ENCODE assay signal across 9 mouse cellular contexts in genomic region chr9:89736932-89737705, GRCm38 (mm10). TPM values are rescaled to one million over a fixed set of nuclear protein-coding genes. Genes with fewer than 3 reads are reported as not detected.
DNase-seq lines count a peak whose midpoint lies in the region; ATAC-seq and TF ChIP-seq lines count a peak whose summit lies in the region.
"Had no signal": no experiment of that assay in that cellular context is flagged by ENCODE, and none has a peak within 500 bp of the region (broad histone marks: within the 10 kb centered on the region; RNA-seq: fewer than 3 reads in every experiment).

No protein-coding gene starts in this region.

- no peak for TF ChIP-seq CTCF in cortical plate, adult 2 months (IDR thresholded peaks at IDR 0.05; ENCODE audit: extremely low read depth, insufficient read depth, low read length)

- peaks cover 22% of the 10 kb centered on the region for H3K27me3 ChIP-seq in hindbrain, embryonic 10.5 days (ENCODE audit: insufficient read depth, poor library complexity, severe bottlenecking)
- no peaks in the 10 kb centered on the region for H3K27me3 ChIP-seq in limb, embryonic 14.5 days (ENCODE audit: control insufficient read depth, insufficient read depth, low read length)
- H3K27me3 ChIP-seq in neural tube, embryonic 11.5 days (ENCODE audit: control insufficient read depth, insufficient read depth, low read length) = peaks cover 10% of the 10 kb centered on the region

- no peak for ATAC-seq in limb, embryonic 14.5 days (ENCODE audit: low FRiP score, low read depth)
- no peak for ATAC-seq in neural tube, embryonic 11.5 days (ENCODE audit: insufficient read depth, low FRiP score, low TSS enrichment)

- H3K9ac ChIP-seq in limb, embryonic 14.5 days (ENCODE audit: low read depth, low read length, severe bottlenecking) = no peak overlapping the region
- H3K9ac ChIP-seq in neural tube, embryonic 11.5 days (ENCODE audit: low read length) = no peak overlapping the region

- H3K36me3 ChIP-seq in hindbrain, embryonic 10.5 days = no peaks in the 10 kb centered on the region
- no peaks in the 10 kb centered on the region for H3K36me3 ChIP-seq in limb, embryonic 14.5 days (ENCODE audit: control insufficient read depth, insufficient read depth, low read length)
- no peaks in the 10 kb centered on the region for H3K36me3 ChIP-seq in neural tube, embryonic 11.5 days (ENCODE audit: control insufficient read depth, insufficient read depth, low read length)

- no peaks in the 10 kb centered on the region for H3K9me3 ChIP-seq in hindbrain, embryonic 10.5 days
- no peaks in the 10 kb centered on the region for H3K9me3 ChIP-seq in limb, embryonic 14.5 days (ENCODE audit: control insufficient read depth, low read length)
- no peaks in the 10 kb centered on the region for H3K9me3 ChIP-seq in neural tube, embryonic 11.5 days (ENCODE audit: control insufficient read depth, low read length)

- 6% methylated on average over 20 of the region's 20 CpGs for WGBS in hindbrain, embryonic 10.5 days
- WGBS in limb, embryonic 14.5 days = 10% methylated on average over 20 of the region's 20 CpGs
- 7% methylated on average over 20 of the region's 20 CpGs for WGBS in neural tube, embryonic 11.5 days

- no peak overlapping the region for H3K4me2 ChIP-seq in limb, embryonic 14.5 days (replicated peaks; ENCODE audit: low read depth, low read length, severe bottlenecking)
- no peak overlapping the region for H3K4me2 ChIP-seq in neural tube, embryonic 11.5 days (ENCODE audit: low read depth)

- DNase-seq in ovary, postnatal 36 days (ENCODE audit: low spot score) = peak; percentile 49
- no peak for DNase-seq in ovary, postnatal 10 days (ENCODE audit: low spot score)
- peak; percentile 60 for DNase-seq in hindbrain, embryonic 10.5 days (ENCODE audit: low spot score)
- DNase-seq in limb, embryonic 14.5 days (ENCODE audit: low spot score) = peak; percentile 67
- peak; percentile 69 for DNase-seq in neural tube, embryonic 11.5 days (ENCODE audit: low spot score)
- no peak for DNase-seq in natural killer cell, adult 2 months (ENCODE audit: low spot score in 2 of 2)
- DNase-seq in urinary bladder, postnatal 36 days (ENCODE audit: low spot score in 2 of 2) = no peak

- peaks cover 2% of the 10 kb centered on the region; the same call in 1 of the 2 replicates for H3K4me1 ChIP-seq in cortical plate, adult 2 months (ENCODE audit: control insufficient read depth, insufficient read depth, low read length)
- H3K4me1 ChIP-seq in hindbrain, embryonic 10.5 days (replicated peaks) = peaks cover 11% of the 10 kb centered on the region
- no peaks in the 10 kb centered on the region for H3K4me1 ChIP-seq in limb, embryonic 14.5 days (ENCODE audit: control insufficient read depth, insufficient read depth, low read length)
- H3K4me1 ChIP-seq in neural tube, embryonic 11.5 days (ENCODE audit: control insufficient read depth, insufficient read depth, low read length) = no peaks in the 10 kb centered on the region

- no peak overlapping the region for H3K27ac ChIP-seq in cortical plate, adult 2 months (ENCODE audit: insufficient read depth, low read length)
- no peak overlapping the region for H3K27ac ChIP-seq in hindbrain, embryonic 10.5 days
- H3K27ac ChIP-seq in limb, embryonic 14.5 days (replicated peaks; ENCODE audit: low read depth, low read length) = no peak overlapping the region
- H3K27ac ChIP-seq in neural tube, embryonic 11.5 days (ENCODE audit: low read depth, low read length) = no peak overlapping the region

- peak overlapping the region; percentile 52 for H3K4me3 ChIP-seq in cortical plate, adult 2 months (ENCODE audit: insufficient read depth, low read length)
- H3K4me3 ChIP-seq in hindbrain, embryonic 10.5 days = no peak overlapping the region
- no peak overlapping the region for H3K4me3 ChIP-seq in limb, embryonic 14.5 days (replicated peaks; ENCODE audit: low read length)
- no peak overlapping the region for H3K4me3 ChIP-seq in neural tube, embryonic 11.5 days (ENCODE audit: low read depth, low read length)

- no peak for TF ChIP-seq POLR2A in cortical plate, adult 2 months (IDR thresholded peaks at IDR 0.05; ENCODE audit: extremely low read depth, insufficient read depth, low read length)
- TF ChIP-seq POLR2A in limb, embryonic 14.5 days (IDR thresholded peaks at IDR 0.05; ENCODE audit: borderline replicate concordance, extremely low read depth, insufficient read depth, insufficient read length) = no peak

RNA-seq across cellular contexts. Expression of gene Ankrd34c, which starts 1.2 kb away (rescaled TPM):
- polyA plus RNA-seq in cortical plate, adult 2 months (2012; rRNA removed) = 7.5 and 7.6 TPM in 2 replicates
- not detected in 2 replicates for polyA plus RNA-seq in hindbrain, embryonic 10.5 days (2016; fragmentation: Nextera tagmentation; extraction: Ambion mirVana)
- polyA plus RNA-seq in limb, embryonic 14.5 days (2012; rRNA removed) = 0.01 TPM in 1 of 2 replicates, not detected in the other
- polyA plus RNA-seq in limb, embryonic 14.5 days (2014; fragmentation: Nextera tagmentation; extraction: Ambion mirVana) = not detected in 2 replicates
- polyA plus RNA-seq in neural tube, embryonic 11.5 days (2014; fragmentation: Nextera tagmentation; extraction: Ambion mirVana) = not detected in 2 replicates
- polyA plus RNA-seq: liver, adult 2 months had no signal

RNA-seq across cellular contexts. Expression of gene Tmed3, which starts 32.3 kb away (rescaled TPM):
- polyA plus RNA-seq in cortical plate, adult 2 months (2012; rRNA removed) = 47.0 and 50.8 TPM in 2 replicates
- polyA plus RNA-seq in hindbrain, embryonic 10.5 days (2016; fragmentation: Nextera tagmentation; extraction: Ambion mirVana) = 47.6 and 51.9 TPM in 2 replicates
- polyA plus RNA-seq in limb, embryonic 14.5 days (2012; rRNA removed) = 111 and 123 TPM in 2 replicates
- 152 and 173 TPM in 2 replicates for polyA plus RNA-seq in limb, embryonic 14.5 days (2014; fragmentation: Nextera tagmentation; extraction: Ambion mirVana)
- 44.6 and 44.7 TPM in 2 replicates for polyA plus RNA-seq in neural tube, embryonic 11.5 days (2014; fragmentation: Nextera tagmentation; extraction: Ambion mirVana)

Comparison
In these comparisons a context has a peak if more than half of its experiments do, and no peak if none do; other contexts are left out.
1. DNase-seq: peak in ovary, postnatal 36 days (single experiment), hindbrain, embryonic 10.5 days (single experiment), limb, embryonic 14.5 days (single experiment) and neural tube, embryonic 11.5 days (single experiment); none in ovary, postnatal 10 days (single experiment), natural killer cell, adult 2 months (0 of 2) and urinary bladder, postnatal 36 days (0 of 2).